ENCODE assay signal across 17 mouse cellular contexts in the genomic region with DNA sequence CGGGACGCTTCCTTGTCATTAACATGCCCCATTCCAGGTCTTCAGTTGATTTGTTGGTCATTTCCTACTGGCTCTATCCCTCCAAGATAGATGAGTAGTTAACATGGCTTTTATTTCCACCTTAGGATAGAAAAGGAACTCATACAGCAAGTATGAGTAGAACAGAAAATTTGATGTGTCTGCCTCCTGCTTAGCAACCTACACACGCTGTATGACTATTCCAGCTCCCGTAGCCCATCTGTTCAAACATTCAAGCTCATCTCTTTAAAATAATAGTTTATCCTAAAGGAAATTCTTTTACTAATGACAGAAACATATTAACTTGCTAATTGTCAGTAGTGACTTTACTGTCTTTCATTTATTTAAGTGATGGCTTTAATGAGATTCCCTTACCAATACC.
"Had no signal": no experiment of that assay in that cellular context is flagged by ENCODE, and none has a peak within 500 bp of the region (broad histone marks: within the 10 kb centered on the region; RNA-seq: fewer than 3 reads in every experiment).

No protein-coding gene starts in this region.

- DNase-seq: forebrain, postnatal 0 days; gastrocnemius, postnatal 14 days; gastrocnemius, postnatal 36 days; heart, adult 11 months; heart, adult 2 months; heart, postnatal 14 days; heart, postnatal 36 days; kidney, adult 11 months; kidney, adult 2 months; kidney, adult 9 months; kidney, postnatal 14 days; kidney, postnatal 36 days; layer of hippocampus, adult 9-11 months; layer of hippocampus, postnatal 36 days had no signal

- ATAC-seq: forebrain, postnatal 0 days; hindbrain, postnatal 0 days; intestine, embryonic 16.5 days; liver, embryonic 12.5 days had no signal
